Mouse (Mus musculus): ENCODE data around the gene Lpin3.

The Lpin3 gene

DNA sequence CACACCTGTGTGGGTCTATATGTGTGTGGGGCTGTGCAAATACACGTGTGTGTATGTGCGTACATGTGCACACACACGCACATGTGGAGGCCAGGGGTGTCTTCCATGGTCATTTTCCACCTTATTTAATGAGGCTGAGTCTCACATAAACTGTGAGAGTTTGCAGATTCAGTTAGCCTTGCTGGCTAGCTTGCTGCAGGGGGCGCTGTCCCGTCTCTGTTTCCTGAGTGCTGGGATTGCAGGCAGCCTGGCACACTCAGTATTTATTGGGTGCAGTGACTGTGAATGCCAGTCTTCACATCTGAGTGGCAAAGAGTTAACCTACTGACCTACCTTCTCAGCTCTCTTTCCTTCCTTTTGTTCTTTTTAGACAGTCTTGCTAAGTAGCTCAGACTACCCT is 53.4 kb downstream of the Lpin3 start:
- DNase-seq (ENCODE audit: low spot score): peak; percentile 36

DNA sequence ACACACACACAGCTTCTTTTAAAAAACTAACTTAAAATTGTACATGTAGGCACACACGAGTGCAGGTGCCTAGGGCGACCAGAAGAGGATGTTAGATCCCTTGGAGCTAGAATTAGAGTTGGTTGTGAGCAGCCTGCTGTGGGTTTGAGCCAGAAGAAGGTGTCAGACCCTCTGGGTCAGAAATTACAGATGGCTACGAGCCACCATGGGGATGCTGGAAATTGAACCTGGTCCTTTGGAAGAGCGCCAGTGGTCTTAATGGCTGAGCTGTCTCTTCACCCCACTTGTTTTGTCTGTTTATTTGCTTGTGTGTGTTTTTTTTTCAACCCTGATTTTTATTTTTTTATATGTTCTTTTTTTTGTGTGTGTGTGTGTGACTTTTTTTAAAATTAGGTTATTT is 54.0 kb downstream of the Lpin3 start:
- DNase-seq (ENCODE audit: low spot score): no peak

- DNase-seq (ENCODE audit: low spot score): no peak
Observed at GRCm38 (mm10) chr2:160940930-160941709, 60.6 kb downstream of the Lpin3 start.

DNA sequence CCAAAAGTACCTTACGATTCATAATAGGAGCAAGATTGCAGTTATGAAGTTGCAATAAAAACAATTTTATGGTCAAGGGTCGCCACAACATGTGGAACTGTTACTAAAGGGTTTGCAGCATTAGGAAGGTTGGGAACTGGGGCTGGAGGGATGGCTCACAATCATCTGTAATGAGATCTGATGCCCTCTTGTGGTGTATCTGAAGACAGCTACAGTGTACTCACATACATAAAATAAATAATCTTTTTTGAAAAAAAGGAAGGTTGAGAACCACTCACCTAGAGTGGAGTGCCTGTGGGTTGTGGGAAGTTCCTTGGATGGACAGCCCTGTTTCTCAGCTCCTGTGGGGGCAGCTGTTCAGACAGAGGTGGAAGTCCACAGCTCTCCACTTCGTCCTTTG is 62.0 kb downstream of the Lpin3 start:
- DNase-seq (ENCODE audit: low spot score): peak; percentile 25

DNA sequence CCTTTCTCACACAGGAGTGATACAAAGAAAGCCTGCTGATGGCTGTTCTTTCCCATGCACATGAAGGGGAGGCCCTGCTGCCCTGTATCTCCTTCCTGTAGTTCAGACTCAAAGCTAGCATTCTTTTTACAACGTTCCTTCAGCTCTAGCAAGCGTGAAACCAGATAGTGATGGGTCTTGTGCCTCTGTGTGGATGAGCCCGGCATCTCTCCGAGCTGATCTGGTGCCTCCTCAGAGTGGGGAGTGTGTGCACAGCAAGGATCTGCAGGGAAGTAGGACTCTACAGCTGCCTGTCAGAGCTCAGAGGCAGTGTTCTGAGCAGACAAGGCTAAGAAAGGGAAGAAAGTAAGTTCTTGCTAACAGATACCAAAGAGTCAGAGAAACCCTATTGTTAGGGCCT is 71.1 kb downstream of the Lpin3 start:
- DNase-seq (ENCODE audit: low spot score): no peak

DNA sequence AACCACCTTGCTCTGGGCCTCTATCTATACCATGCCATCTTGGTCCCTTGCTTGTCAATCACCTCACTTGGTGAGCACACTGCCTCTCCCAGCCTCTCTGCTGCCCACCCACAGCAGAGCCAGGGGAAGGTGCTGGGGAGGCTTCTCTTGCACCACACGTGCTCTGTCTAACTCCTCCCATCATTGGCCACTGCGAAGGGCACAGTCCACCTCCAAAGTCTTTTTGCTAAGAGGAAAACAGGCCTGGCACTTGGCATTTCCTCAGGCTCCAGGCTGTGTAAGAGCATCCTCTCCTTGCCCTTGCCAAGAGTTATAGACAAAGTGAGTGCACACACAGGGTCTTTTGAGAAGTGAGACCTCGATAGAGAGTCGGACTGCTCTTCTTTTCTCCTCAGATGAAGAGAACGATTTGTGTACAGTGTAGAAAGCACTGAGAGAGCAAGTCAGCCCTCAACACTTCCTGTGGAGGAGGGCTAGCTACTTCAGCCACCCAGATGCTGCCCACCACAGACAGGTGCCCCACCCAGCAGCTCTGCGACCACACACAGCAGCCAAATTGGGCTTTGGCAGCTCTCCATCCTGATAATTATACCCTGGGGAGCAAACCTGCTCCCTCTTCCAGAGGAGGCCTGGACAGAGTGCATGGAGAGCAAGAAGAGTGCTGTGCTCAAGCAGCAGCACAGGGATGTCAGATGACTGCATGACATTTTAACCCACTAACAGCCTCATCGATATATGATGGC is 72.8 kb downstream of the Lpin3 start:
- no peak for DNase-seq (ENCODE audit: low spot score)

GRCm38 (mm10) chr2:160954541-160954940 is 74.1 kb downstream of the Lpin3 start:
- DNase-seq (ENCODE audit: low spot score): no peak

DNA sequence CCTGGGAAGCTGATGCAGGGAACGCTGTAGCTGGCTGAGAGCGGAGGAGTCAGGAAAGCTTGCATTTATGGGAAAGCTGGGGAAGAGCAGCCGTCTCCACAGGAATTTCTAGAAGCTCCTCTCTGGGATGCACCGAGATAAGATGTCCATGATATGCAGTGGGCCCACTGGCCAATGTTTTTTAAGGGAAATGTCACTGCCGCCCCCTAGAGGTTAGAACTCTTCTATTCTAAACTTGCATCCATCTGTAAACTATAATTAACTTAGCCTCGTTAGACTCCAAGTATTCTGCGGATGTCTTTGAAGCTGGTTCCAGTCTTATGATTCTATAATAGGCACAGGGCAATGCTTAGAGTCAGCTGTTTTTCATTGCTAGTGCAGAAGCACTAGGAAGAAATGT is 74.9 kb downstream of the Lpin3 start:
- DNase-seq (ENCODE audit: low spot score): peak; percentile 21
